Mouse (Mus musculus) E14TG2a.4 (cell line): ENCODE measurements around the gene Ccnk.

Experiments used
- H3K27me3 ChIP-seq: 2 replicates; pipeline ENCODE4 v1.6.1; 2014; ENCODE audit warnings: low read length, control low read depth; ENCODE audit not compliant: insufficient read depth
- H3K36me3 ChIP-seq: 2 replicates; pipeline ENCODE4 v1.6.1; 2014; ENCODE audit warnings: low read length, control low read depth; ENCODE audit not compliant: insufficient read depth
- H3K4me1 ChIP-seq: replicated peaks from 2 replicates; pipeline ENCODE4 v1.6.1; 2014; ENCODE audit warnings: low read depth, low read length, control low read depth
- H3K4me3 ChIP-seq: replicated peaks from 2 replicates; pipeline ENCODE4 v1.5.1; 2014; ENCODE audit warnings: mild to moderate bottlenecking, low read length
- H3K9me3 ChIP-seq: 2 replicates; pipeline ENCODE4 v1.6.1; 2014; ENCODE audit warnings: low read length, control low read depth
- CTCF ChIP-seq: conservative IDR thresholded peaks from 2 replicates; pipeline ENCODE4 v1.5.1; 2014; ENCODE audit warnings: low read length
- NANOG ChIP-seq: IDR thresholded peaks from 2 replicates; pipeline ENCODE4 v1.6.1; 2014; ENCODE audit warnings: borderline replicate concordance, low read length, mixed read lengths
- POU5F1 ChIP-seq: IDR thresholded peaks from 2 replicates; pipeline ENCODE4 v1.6.1; 2014; ENCODE audit warnings: low read length, borderline replicate concordance

Ccnk gene

GRCm38 (mm10) chr12:108241626-108242025 is 62.2 kb downstream of the Ccnk start:
- Histone ChIP-seq H3K36me3 (no peaks in the 10 kb centered on the region), H3K4me1 (peaks cover 83% of the 10 kb centered on the region), H3K27me3 (no peaks in the 10 kb centered on the region), H3K4me3 (0 out of 2 replicates have a peak overlapping the region, but pooled peaks have one; percentile 63), H3K9me3 (no peaks in the 10 kb centered on the region)
- no peak for TF ChIP-seq POU5F1
- TF ChIP-seq NANOG: no peak
- TF ChIP-seq CTCF: no peak

- no peaks in the 10 kb centered on the region for H3K36me3 ChIP-seq
- H3K4me3 ChIP-seq: no peak overlapping the region
- H3K4me1 ChIP-seq: peaks cover 83% of the 10 kb centered on the region
- H3K9me3 ChIP-seq: no peaks in the 10 kb centered on the region
- no peaks in the 10 kb centered on the region for H3K27me3 ChIP-seq
- TF ChIP-seq POU5F1 (no peak), CTCF (no peak), NANOG (no peak)
Measured at GRCm38 (mm10) chr12:108242243-108242745, 62.9 kb downstream of the Ccnk start.

GRCm38 (mm10) chr12:108244778-108245177 is 65.4 kb downstream of the Ccnk start:
- TF ChIP-seq CTCF: no peak
- TF ChIP-seq NANOG: no peak
- Histone ChIP-seq H3K4me1 (peaks cover 77% of the 10 kb centered on the region), H3K36me3 (no peaks in the 10 kb centered on the region), H3K4me3 (no peak overlapping the region), H3K27me3 (no peaks in the 10 kb centered on the region), H3K9me3 (no peaks in the 10 kb centered on the region)

- Histone ChIP-seq H3K4me1 (peaks cover 75% of the 10 kb centered on the region), H3K4me3 (no peak overlapping the region), H3K36me3 (no peaks in the 10 kb centered on the region), H3K9me3 (no peaks in the 10 kb centered on the region), H3K27me3 (no peaks in the 10 kb centered on the region)
- no peak for TF ChIP-seq NANOG
- TF ChIP-seq CTCF: no peak
- TF ChIP-seq POU5F1: no peak
Measured at GRCm38 (mm10) chr12:108245579-108245978, 66.2 kb downstream of the Ccnk start.

- TF ChIP-seq CTCF (no peak), POU5F1 (no peak), NANOG (no peak)
- no peak overlapping the region for H3K4me3 ChIP-seq
- no peaks in the 10 kb centered on the region for H3K27me3 ChIP-seq
- H3K36me3 ChIP-seq: no peaks in the 10 kb centered on the region
- H3K9me3 ChIP-seq: no peaks in the 10 kb centered on the region
- H3K4me1 ChIP-seq: peaks cover 71% of the 10 kb centered on the region
Measured at GRCm38 (mm10) chr12:108246759-108247500, 67.6 kb downstream of the Ccnk start.

- no peaks in the 10 kb centered on the region for H3K27me3 ChIP-seq
- no peaks in the 10 kb centered on the region for H3K36me3 ChIP-seq
- H3K9me3 ChIP-seq: no peaks in the 10 kb centered on the region
- H3K4me1 ChIP-seq: peaks cover 81% of the 10 kb centered on the region
- TF ChIP-seq CTCF (no peak), NANOG (no peak), POU5F1 (no peak)
- no peak overlapping the region for H3K4me3 ChIP-seq
Measured at GRCm38 (mm10) chr12:108249019-108249418, 69.6 kb downstream of the Ccnk start.

GRCm38 (mm10) chr12:108249522-108249921 is 70.1 kb downstream of the Ccnk start:
- Histone ChIP-seq H3K4me1 (peaks cover 81% of the 10 kb centered on the region), H3K27me3 (no peaks in the 10 kb centered on the region), H3K9me3 (no peaks in the 10 kb centered on the region), H3K36me3 (no peaks in the 10 kb centered on the region), H3K4me3 (no peak overlapping the region)
- TF ChIP-seq CTCF (no peak), NANOG (no peak), POU5F1 (no peak)

- no peaks in the 10 kb centered on the region for H3K27me3 ChIP-seq
- H3K9me3 ChIP-seq: no peaks in the 10 kb centered on the region
- no peaks in the 10 kb centered on the region for H3K36me3 ChIP-seq
- H3K4me3 ChIP-seq: no peak overlapping the region
- H3K4me1 ChIP-seq: peaks cover 79% of the 10 kb centered on the region
- TF ChIP-seq CTCF (no peak), NANOG (no peak), POU5F1 (no peak)
Measured at GRCm38 (mm10) chr12:108251034-108251792, 71.8 kb downstream of the Ccnk start.

GRCm38 (mm10) chr12:108251825-108252542 is 72.6 kb downstream of the Ccnk start:
- Histone ChIP-seq H3K4me3 (no peak overlapping the region), H3K4me1 (peaks cover 80% of the 10 kb centered on the region), H3K36me3 (no peaks in the 10 kb centered on the region), H3K9me3 (no peaks in the 10 kb centered on the region), H3K27me3 (no peaks in the 10 kb centered on the region)
- TF ChIP-seq CTCF: no peak
- no peak for TF ChIP-seq NANOG
- TF ChIP-seq POU5F1: no peak
